Mouse (Mus musculus) liver, postnatal 0 days (tissue): ENCODE measurements around the gene Fcgr2b.

Experiments
- CTCF ChIP-seq: sonication (generic); IDR thresholded peaks from 2 replicates; pipeline ENCODE4 v1.5.1; 2016; ENCODE audit warnings: antibody characterized with exemption, low read depth
- EP300 ChIP-seq: IDR thresholded peaks from 2 replicates; pipeline ENCODE4 v1.6.1; 2016; ENCODE audit warnings: antibody characterized with exemption, low read depth, mild to moderate bottlenecking

GRCm38 (mm10) chr1:170974171-170974570, 2.2 kb downstream of the Fcgr2b start:
- TF ChIP-seq CTCF (no peak), EP300 (no peak)
